Mouse (Mus musculus) heart, embryonic 12.5 days (tissue): ENCODE results near the gene Galr2. TPM values are rescaled to one million over a fixed set of nuclear protein-coding genes. Genes with fewer than 3 reads are reported as not detected.

Experiments
- ATAC-seq: fragments of 200-750 bp; cut with Nextera tagmentation; 2 replicates; pipeline ENCODE4 v1.8.0; 2017; ENCODE audit warnings: moderate TSS enrichment, moderate library complexity; ENCODE audit not compliant: insufficient number of reproducible peaks, low FRiP score
- H3K27ac ChIP-seq: fragments of 300-500 bp; sonication (generic); 2 replicates; pipeline ENCODE4 v1.5.1; 2016; ENCODE audit warnings: mild to moderate bottlenecking, moderate library complexity; ENCODE audit not compliant: poor library complexity, severe bottlenecking
- H3K27me3 ChIP-seq: fragments of 300-500 bp; sonication (generic); replicated peaks from 2 replicates; pipeline ENCODE4 v1.6.1; 2016; ENCODE audit warnings: mild to moderate bottlenecking, moderate library complexity
- H3K36me3 ChIP-seq: fragments of 300-500 bp; sonication (generic); 2 replicates; pipeline ENCODE4 v1.6.1; 2016; ENCODE audit warnings: mild to moderate bottlenecking, moderate library complexity
- H3K4me1 ChIP-seq: fragments of 300-500 bp; sonication (generic); replicated peaks from 2 replicates; pipeline ENCODE4 v1.6.1; 2016; ENCODE audit warnings: mild to moderate bottlenecking
- H3K4me2 ChIP-seq: fragments of 300-500 bp; sonication (generic); 2 replicates; pipeline ENCODE4 v1.6.1; 2016; ENCODE audit warnings: mild to moderate bottlenecking, moderate library complexity
- H3K4me3 ChIP-seq: fragments of 300-500 bp; sonication (generic); 2 replicates; pipeline ENCODE4 v1.5.1; 2016; ENCODE audit warnings: mild to moderate bottlenecking
- H3K9ac ChIP-seq: fragments of 300-500 bp; sonication (generic); 2 replicates; pipeline ENCODE4 v1.6.1; 2016; ENCODE audit warnings: mild to moderate bottlenecking, moderate library complexity
- H3K9me3 ChIP-seq: fragments of 300-500 bp; sonication (generic); replicated peaks from 2 replicates; pipeline ENCODE4 v1.6.1; 2016; ENCODE audit warnings: mild to moderate bottlenecking, moderate library complexity
- WGBS: fragments of 180-500 bp; shearing (Covaris S2); methylation state at CpG from one replicate; pipeline ENCODE4 v1.1.7; 2016; 5-methylcytosine and 5-hydroxymethylcytosine counted together
- polyA plus RNA-seq: library from polyadenylated mRNA; unstranded; fragments of >200 nt; fragmentation: Nextera tagmentation; extraction: Ambion mirVana; gene quantifications from 2 replicates; pipeline ENCODE4 v1.2.1, GENCODE M21; 2016

The Galr2 gene
- polyA plus RNA-seq, 1 experiment from 2014 or later = not detected

- Histone ChIP-seq H3K27me3 (peaks cover 51% of the 10 kb centered on the region), H3K27ac (no peak overlapping the region), H3K9ac (no peak overlapping the region), H3K9me3 (no peaks in the 10 kb centered on the region), H3K4me2 (no peak overlapping the region), H3K4me1 (peaks cover 45% of the 10 kb centered on the region), H3K4me3 (no peak overlapping the region), H3K36me3 (no peaks in the 10 kb centered on the region)
- ATAC-seq = no peak
- WGBS = 50% methylated on average over 18 of the region's 19 CpGs
Measured at GRCm38 (mm10) chr11:116332232-116332982, 51.7 kb downstream of the Galr2 start.

- WGBS = 85% methylated on average over 3 of the region's 3 CpGs
- Histone ChIP-seq H3K36me3 (no peaks in the 10 kb centered on the region), H3K4me1 (peaks cover 45% of the 10 kb centered on the region)
Measured at GRCm38 (mm10) chr11:116332983-116333270, 52.2 kb downstream of the Galr2 start.

More at GRCm38 (mm10) chr11:116332983-116333270, 52.2 kb downstream of the Galr2 start:
- no peak overlapping the region for H3K4me2 ChIP-seq
- peaks cover 57% of the 10 kb centered on the region for H3K27me3 ChIP-seq
- ATAC-seq = no peak
- H3K9ac ChIP-seq = no peak overlapping the region
- H3K27ac ChIP-seq = no peak overlapping the region
- H3K4me3 ChIP-seq = no peak overlapping the region
- no peaks in the 10 kb centered on the region for H3K9me3 ChIP-seq

Other genes starting within 250 kb of the Galr2 start
- gene Unc13d, start 203.0 kb upstream of the Galr2 start, polyA plus RNA-seq = 2.2 and 2.5 TPM in 2 replicates
- gene Wbp2, start 193.9 kb upstream of the Galr2 start, polyA plus RNA-seq = 137 and 141 TPM in 2 replicates
- gene Trim47, start 153.7 kb upstream of the Galr2 start, polyA plus RNA-seq = 54.8 and 58.2 TPM in 2 replicates
- gene Trim65, start 149.8 kb upstream of the Galr2 start, polyA plus RNA-seq = 4.7 and 4.9 TPM in 2 replicates
- 85.0 and 89.1 TPM in 2 replicates for gene Mrpl38, start 142.1 kb upstream of the Galr2 start, polyA plus RNA-seq
- gene Fbf1, start 112.8 kb upstream of the Galr2 start, polyA plus RNA-seq = 37.2 and 37.5 TPM in 2 replicates
- 74.9 and 75.5 TPM in 2 replicates for gene Ten1, start 82.1 kb upstream of the Galr2 start, polyA plus RNA-seq
- gene Acox1, start 81.9 kb upstream of the Galr2 start, polyA plus RNA-seq = 36.1 and 38.3 TPM in 2 replicates
- 0.53 and 0.84 TPM in 2 replicates for gene Evpl, start 42.9 kb upstream of the Galr2 start, polyA plus RNA-seq
- gene Srp68, start 6.7 kb upstream of the Galr2 start, polyA plus RNA-seq = 73.9 and 74.8 TPM in 2 replicates
- 47.8 and 51.3 TPM in 2 replicates for gene Exoc7, start 26.3 kb downstream of the Galr2 start, polyA plus RNA-seq
- gene Foxj1, start 54.5 kb downstream of the Galr2 start, polyA plus RNA-seq = 0.15 and 0.40 TPM in 2 replicates
- 11.0 and 12.3 TPM in 2 replicates for gene Rnf157, start 132.1 kb downstream of the Galr2 start, polyA plus RNA-seq
- gene Ubald2, start 153.2 kb downstream of the Galr2 start, polyA plus RNA-seq = 33.7 and 34.2 TPM in 2 replicates
- not detected in 2 replicates for gene Qrich2, start 185.3 kb downstream of the Galr2 start, polyA plus RNA-seq
- 94.8 and 96.8 TPM in 2 replicates for gene Prpsap1, start 213.3 kb downstream of the Galr2 start, polyA plus RNA-seq
- 1.6 and 2.1 TPM in 2 replicates for gene Sphk1, start 250.0 kb downstream of the Galr2 start, polyA plus RNA-seq